Mouse (Mus musculus) monocyte, adult 59 days (primary cell): ENCODE measurements around the gene Zfy2. TPM values are rescaled to one million over a fixed set of nuclear protein-coding genes. Genes with fewer than 3 reads are reported as not detected.

ENCODE experiments used
- total RNA-seq, 2 experiments: library from RNA; stranded (reverse); gene quantifications; one replicate each; pipeline ENCODE4 v1.2.4; 2023

The Zfy2 gene
- not detected for total RNA-seq

DNA sequence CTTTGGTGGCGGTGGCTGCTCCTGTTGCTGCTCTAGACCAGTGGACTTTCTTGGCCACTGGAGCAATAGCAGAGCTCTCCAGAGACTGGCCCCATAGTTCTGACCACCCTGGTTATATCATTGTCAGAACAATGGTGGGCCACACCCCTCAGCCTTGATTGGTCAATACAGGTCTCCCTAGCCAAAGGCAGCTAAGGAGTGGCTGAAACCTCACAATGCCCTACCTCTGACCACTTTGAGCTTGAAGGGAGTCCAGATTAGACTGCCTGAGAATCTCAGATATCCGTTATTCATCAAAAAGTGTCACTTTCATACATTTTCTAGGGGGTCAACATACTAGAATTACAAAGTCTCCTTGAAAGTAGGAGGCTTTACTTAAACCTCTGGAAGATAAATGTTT lies at the start of gene Zfy2:
TSS of gene Zfy2 (minus strand) at position 101 of the 400 bp plus-strand sequence.

